Mouse (Mus musculus): ENCODE data around the gene Lrrc57. TPM values are rescaled to one million over a fixed set of nuclear protein-coding genes. Genes with fewer than 3 reads are reported as not detected.

Lrrc57 gene
- 10 to 100 TPM; 11.5 to 13.9 TPM for total RNA-seq (2021)
- long read RNA-seq, experiment 1, transcript Lrrc57-204 (6 exons, 1,961 nt) = major isoform, 7 of 32 reads
- long read RNA-seq, experiment 1, transcript Lrrc57-202 (6 exons, 1,962 nt) = major isoform, 7 of 32 reads
- long read RNA-seq, experiment 1, partial matches to known transcripts = 0 of 32 reads
- long read RNA-seq, experiment 1, other reads (novel, unspliced or antisense) = 15 of 32 reads
- long read RNA-seq, experiment 2, transcript Lrrc57-202 (6 exons, 1,962 nt) = major isoform, 8 of 26 reads
- long read RNA-seq, experiment 2, transcript Lrrc57-204 (6 exons, 1,961 nt) = minor isoform, 5 of 26 reads
- long read RNA-seq, experiment 2, partial matches to known transcripts = 1 of 26 reads
- long read RNA-seq, experiment 2, other reads (novel, unspliced or antisense) = 12 of 26 reads

- DNase-seq (ENCODE audit: low spot score in 2 of 2) = peak; percentile 89 to 92
Measured at GRCm38 (mm10) chr2:120608830-120609723, at the start of gene Lrrc57, which contains the start of gene Haus2. Gene Lrrc57 (minus strand): TSS chr2:120609520. Gene Haus2 (plus strand): TSS chr2:120609383.

DNA sequence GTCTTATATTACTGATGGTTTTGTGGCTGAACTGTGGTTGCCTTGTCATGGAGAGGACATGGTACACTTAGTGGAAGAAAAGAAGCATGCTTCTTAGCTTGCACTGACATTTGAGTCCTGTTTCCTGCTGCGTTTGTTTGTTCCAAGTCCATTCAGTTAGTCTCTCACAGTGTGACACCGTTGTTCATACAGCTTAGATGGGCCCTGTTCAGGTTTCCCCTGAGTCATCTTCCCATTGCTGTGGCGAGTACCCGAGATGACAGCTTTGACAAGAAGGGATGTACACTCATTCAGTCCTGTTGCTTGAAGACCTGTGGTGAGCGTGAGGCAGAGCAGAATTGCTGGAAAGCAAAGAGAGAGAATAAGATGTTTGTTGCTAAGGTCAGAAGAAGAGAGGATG lies 49.2 kb upstream of the Lrrc57 start:
- DNase-seq (ENCODE audit: low spot score in 2 of 2) = no peak

DNA sequence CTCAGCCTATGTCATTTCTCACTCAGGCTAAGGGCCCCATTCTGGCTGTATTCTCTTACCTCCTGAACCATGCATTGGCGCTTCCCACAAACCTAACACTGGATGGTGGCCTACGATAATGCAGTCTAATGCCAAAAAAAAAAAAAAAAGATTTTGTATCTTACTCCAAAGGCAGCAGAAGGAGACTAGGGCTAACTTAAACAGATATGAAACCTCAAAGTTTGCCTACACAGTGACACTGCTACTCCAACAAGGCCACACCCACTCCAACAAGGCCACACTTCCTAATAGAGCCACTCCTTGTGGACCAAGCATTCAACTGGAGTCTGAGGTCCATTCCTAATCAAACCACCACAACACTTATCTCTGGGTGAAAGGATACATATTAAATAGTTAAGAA lies 47.4 kb upstream of the Lrrc57 start:
- no peak for DNase-seq (ENCODE audit: low spot score in 2 of 2)

- DNase-seq (ENCODE audit: low spot score in 2 of 2) = no peak
Measured at GRCm38 (mm10) chr2:120655905-120656304, 46.6 kb upstream of the Lrrc57 start.

- DNase-seq (ENCODE audit: low spot score in 2 of 2) = no peak
Measured at GRCm38 (mm10) chr2:120654693-120655092, 45.4 kb upstream of the Lrrc57 start.

DNA sequence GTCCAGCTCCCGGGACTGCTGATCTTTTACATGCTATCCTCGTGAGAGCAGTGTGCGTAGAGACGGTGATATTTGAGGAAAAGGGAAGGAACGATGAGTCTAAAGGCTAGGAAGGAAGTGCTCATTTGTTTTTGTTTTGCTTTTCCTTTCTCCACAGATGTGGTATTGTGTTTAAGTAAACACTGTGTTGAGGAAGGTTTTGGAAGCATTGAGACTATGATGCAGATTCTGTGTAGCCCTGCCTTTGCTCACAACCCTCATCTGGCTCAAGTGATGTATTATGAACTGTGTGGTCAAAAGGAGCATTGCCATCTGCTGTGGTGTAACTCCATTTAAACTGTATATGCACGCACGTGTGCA lies 43.6 kb upstream of the Lrrc57 start:
- no peak for DNase-seq (ENCODE audit: low spot score in 2 of 2)

DNA sequence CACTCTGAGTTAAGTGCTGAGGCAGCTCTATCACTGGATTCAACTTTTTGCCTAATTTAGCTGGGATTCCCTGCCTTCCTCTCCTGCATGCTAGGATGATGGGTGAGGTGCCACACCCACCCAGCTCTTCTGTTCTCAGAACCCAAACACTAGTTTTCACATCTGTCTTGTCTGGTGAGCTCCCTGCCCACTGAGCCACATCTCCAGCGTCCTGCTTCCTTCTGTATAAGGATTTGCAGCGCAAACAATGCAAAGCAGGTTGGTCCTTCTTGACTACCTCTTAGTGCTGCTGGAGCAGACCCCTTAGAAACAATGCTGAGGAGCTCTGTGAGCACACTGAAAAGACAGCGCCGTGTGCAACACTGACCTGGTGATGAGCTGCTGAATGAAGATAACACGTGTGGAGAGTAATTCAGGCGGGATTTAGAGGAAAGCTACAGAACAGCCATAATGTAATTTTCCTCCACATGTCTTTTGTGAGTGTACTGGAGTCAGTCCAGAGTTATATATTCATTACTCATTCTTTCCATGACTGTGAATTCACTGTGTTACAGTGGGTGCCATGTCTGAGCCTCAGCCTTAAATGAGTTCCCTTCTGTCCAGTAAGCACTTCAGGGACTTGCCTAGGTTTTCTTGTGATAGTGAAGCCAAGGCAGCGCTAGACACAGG lies 43.1 kb upstream of the Lrrc57 start:
- DNase-seq (ENCODE audit: low spot score in 2 of 2) = no peak

- DNase-seq (ENCODE audit: low spot score in 2 of 2) = peak in 1 of 2 experiments; percentile 44
Measured at GRCm38 (mm10) chr2:120646777-120647176, 37.5 kb upstream of the Lrrc57 start.

DNA sequence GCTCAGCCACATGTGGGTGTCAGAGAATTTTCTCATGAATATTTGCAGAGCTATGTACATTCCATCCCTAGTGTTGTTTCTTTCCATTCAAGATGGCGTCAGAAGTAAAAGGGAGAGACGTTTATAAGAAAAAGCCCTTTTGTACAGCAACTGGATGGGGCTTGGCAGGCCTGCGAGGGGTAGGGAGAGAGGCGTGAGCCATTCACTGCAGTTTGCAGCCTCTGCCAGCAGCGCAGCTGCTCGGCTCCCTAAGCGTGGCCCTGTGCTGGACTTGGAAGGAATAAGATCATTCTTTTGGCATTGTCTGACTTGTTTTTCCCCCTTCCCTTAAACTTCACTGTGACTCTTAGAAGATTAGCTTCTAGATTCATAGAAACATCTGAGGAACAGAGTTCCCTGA lies 34.5 kb upstream of the Lrrc57 start:
- DNase-seq (ENCODE audit: low spot score in 2 of 2) = peak; percentile 53 to 82

GRCm38 (mm10) chr2:120640835-120641234 lies 31.5 kb upstream of the Lrrc57 start:
- DNase-seq (ENCODE audit: low spot score in 2 of 2) = no peak

GRCm38 (mm10) chr2:120631957-120632356 lies 22.6 kb upstream of the Lrrc57 start:
- DNase-seq (ENCODE audit: low spot score in 2 of 2) = no peak

DNA sequence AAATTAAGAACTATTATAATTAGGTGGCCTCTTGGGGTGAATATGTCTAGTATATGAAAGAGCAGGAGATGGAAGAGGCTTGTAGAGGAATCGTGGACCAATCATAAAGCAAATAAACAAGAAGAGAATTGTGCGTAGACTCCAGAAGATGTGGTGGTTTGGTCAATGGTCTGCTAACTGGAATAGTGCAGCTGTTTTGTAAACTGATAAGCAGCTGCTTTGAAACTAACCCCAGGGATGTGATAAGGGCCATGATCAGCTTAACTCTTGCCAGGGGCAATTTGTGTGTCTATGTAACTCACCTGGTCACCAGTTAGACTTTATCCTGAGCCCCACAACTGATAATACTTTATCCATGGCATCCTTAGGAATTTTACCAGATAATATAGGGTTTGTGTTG lies 22.2 kb upstream of the Lrrc57 start:
- DNase-seq (ENCODE audit: low spot score in 2 of 2) = no peak

- DNase-seq (ENCODE audit: low spot score in 2 of 2) = no peak
Measured at GRCm38 (mm10) chr2:120630655-120631054, 21.3 kb upstream of the Lrrc57 start.

DNA sequence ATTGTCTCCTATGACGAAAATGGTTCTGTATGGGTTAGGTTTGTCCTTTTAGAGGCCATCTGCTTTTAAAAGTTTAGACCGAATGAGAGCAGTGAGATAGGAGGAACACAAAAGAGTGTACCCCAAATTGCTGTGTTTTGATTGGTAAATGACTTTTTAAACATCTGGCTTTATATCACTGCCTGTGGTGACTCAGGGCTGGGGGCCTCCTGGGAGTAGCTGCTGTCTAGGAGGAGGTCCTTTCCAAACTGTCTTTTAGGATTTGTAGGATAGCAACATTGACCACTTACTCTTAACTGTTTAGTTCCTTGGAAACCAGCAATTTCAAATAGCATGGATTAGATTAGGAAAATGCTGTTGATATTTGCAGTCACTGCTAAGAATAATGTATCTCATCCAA lies 20.9 kb upstream of the Lrrc57 start:
- peak in 1 of 2 experiments; percentile 42 for DNase-seq (ENCODE audit: low spot score in 2 of 2)

GRCm38 (mm10) chr2:120628886-120629735 lies 19.8 kb upstream of the Lrrc57 start, which contains the start of gene Stard9:
Gene Stard9 (plus strand): TSS chr2:120629121.
- DNase-seq (ENCODE audit: low spot score in 2 of 2) = peak; percentile 95 to 98

DNA sequence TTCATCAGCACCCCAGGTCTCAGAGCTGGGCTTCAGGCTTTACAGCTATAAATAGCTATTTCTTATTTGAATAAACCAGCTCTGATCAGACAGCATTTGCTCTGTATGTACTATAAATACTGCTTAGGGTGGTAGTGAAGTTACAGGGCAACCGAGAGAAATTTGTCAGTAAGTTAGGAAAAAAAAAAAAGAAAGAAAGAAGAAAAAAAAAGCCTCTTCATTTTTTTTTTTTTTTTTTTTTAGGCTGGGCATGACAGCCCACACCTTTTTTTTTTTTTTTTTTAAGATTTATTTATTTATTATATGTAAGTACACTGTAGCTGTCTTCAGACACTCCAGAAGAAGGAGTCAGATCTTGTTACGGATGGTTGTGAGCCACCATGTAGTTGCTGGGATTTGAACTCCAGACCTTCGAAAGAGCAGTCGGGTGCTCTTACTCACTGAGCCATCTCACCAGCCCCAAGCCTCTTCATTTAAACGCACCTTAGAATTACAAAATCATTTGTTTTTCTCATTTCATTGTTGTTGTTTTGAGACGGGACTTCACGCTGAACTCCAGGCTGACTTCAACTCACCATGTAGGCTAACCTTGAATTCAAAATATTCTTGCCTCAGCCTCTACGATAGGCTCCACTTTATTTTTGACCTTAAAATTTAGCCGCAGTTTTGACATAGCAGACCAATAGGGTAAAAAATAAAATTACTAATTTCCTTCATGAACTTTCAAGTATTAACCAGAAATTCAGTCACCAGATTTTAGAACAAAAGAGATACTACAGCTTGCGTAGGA lies 19.0 kb upstream of the Lrrc57 start:
- no peak for DNase-seq (ENCODE audit: low spot score in 2 of 2)

DNA sequence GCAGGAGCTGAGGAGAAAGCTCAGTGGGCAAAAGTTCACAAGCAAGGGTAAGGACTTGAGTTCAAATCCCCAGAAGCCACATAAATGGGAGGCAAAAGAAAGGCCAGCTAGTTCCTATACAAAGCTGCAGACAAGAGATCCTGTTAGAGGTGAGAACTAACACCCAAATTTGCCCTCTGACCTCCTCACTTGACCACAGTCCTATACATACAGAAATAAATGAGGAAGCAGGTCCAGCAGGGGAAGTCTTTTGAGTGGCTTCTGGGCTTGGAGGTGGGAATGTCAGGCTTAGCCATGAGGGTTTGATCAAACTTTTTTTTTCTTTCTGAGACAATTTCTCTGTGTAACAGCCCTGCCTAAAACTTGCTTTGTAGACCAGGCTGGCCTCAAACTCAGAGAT lies 13.6 kb upstream of the Lrrc57 start:
- no peak for DNase-seq (ENCODE audit: low spot score in 2 of 2)

- no peak for DNase-seq (ENCODE audit: low spot score in 2 of 2)
Measured at GRCm38 (mm10) chr2:120619538-120619937, 10.2 kb upstream of the Lrrc57 start.

DNA sequence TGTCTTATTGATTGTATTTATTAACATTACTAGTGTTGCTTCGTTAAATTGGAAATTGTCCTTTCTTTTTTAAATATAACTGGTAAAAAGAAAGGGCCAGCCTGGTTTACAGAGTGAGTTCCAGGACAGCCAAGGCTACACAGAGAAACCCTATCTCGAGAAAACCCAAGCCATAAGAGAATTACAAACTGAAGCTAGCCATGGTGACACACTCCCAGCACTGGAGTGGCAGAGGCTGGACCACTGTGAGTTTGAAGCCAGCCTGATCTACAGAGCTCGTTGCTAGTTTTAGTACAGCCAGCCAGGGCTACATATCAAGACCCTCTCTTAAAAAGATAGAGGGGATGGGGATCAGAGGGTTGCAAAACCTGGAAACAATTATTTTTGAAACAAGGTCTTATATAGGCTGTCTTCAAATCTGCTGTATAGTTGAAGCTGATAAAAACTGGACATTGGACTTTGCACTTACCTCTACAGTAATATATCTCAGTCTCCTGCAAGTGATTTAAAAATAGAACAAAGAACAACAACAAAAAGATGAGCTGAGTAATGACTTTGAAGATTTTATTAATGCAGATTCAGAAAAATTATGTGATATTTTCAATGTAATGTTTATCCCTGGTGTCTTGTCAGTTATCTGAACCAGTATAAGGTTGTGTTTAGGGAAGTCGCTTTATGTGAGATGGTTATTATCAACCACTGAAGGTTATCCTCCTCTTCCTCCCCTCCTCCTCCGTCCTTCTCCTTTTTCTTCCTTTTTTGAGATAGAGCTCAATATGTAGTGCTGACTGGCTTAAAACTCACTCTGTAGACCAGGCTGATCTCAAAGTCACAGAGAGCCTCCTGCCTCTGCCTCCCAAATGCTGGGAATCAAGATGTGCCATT lies 7.2 kb upstream of the Lrrc57 start:
- DNase-seq (ENCODE audit: low spot score in 2 of 2) = no peak

Data from gastrocnemius, postnatal 4 days (tissue).